Mouse (Mus musculus) embryonic facial prominence, embryonic 15.5 days (tissue): ENCODE results near the gene Cpn1. TPM values are rescaled to one million over a fixed set of nuclear protein-coding genes. Genes with fewer than 3 reads are reported as not detected.

ENCODE experiments used
- ATAC-seq: fragments of 200-750 bp; cut with Nextera tagmentation; 2 replicates; pipeline ENCODE4 v1.8.0; 2017; ENCODE audit warnings: low read depth, moderate TSS enrichment; ENCODE audit not compliant: insufficient number of reproducible peaks, low FRiP score, low TSS enrichment
- H3K27ac ChIP-seq: fragments of 300-500 bp; sonication (generic); replicated peaks from 2 replicates; pipeline ENCODE4 v1.5.1; 2015; ENCODE audit warnings: mild to moderate bottlenecking, inconsistent platforms
- H3K27me3 ChIP-seq: fragments of 300-500 bp; sonication (generic); 2 replicates; pipeline ENCODE4 v1.6.1; 2015; ENCODE audit warnings: inconsistent platforms
- H3K36me3 ChIP-seq: fragments of 300-500 bp; sonication (generic); 2 replicates; pipeline ENCODE4 v1.6.1; 2015; ENCODE audit warnings: mild to moderate bottlenecking, inconsistent platforms
- H3K4me1 ChIP-seq: fragments of 300-500 bp; sonication (generic); 2 replicates; pipeline ENCODE4 v1.6.1; 2015; ENCODE audit warnings: inconsistent platforms
- H3K4me2 ChIP-seq: fragments of 300-500 bp; sonication (generic); replicated peaks from 2 replicates; pipeline ENCODE4 v1.6.1; 2015; ENCODE audit warnings: mild to moderate bottlenecking, inconsistent platforms
- H3K4me3 ChIP-seq: fragments of 300-500 bp; sonication (generic); replicated peaks from 2 replicates; pipeline ENCODE4 v1.5.1; 2015; ENCODE audit warnings: mild to moderate bottlenecking, inconsistent platforms
- H3K9ac ChIP-seq: fragments of 300-500 bp; sonication (generic); 2 replicates; pipeline ENCODE4 v1.6.1; 2015; ENCODE audit warnings: inconsistent platforms
- H3K9me3 ChIP-seq: fragments of 300-500 bp; sonication (generic); replicated peaks from 2 replicates; pipeline ENCODE4 v1.6.1; 2016; ENCODE audit warnings: inconsistent platforms
- WGBS: fragments of 180-500 bp; shearing (Covaris S2); methylation state at CpG from one replicate; pipeline ENCODE4 v1.1.7; 2015; 5-methylcytosine and 5-hydroxymethylcytosine counted together
- polyA plus RNA-seq: library from polyadenylated mRNA; unstranded; fragments of >200 nt; fragmentation: Nextera tagmentation; extraction: Ambion mirVana; gene quantifications from 2 replicates; pipeline ENCODE4 v1.2.1, GENCODE M21; 2015

The Cpn1 gene
- polyA plus RNA-seq, 1 experiment from 2014 or later: 0.40 TPM

GRCm38 (mm10) chr19:43980711-43981110 lies 5.6 kb downstream of the Cpn1 start:
- Histone ChIP-seq H3K27ac (no peak overlapping the region), H3K4me1 (no peaks in the 10 kb centered on the region), H3K9me3 (no peaks in the 10 kb centered on the region), H3K27me3 (peaks cover 4% of the 10 kb centered on the region; the same call in 1 of the 2 replicates), H3K4me2 (no peak overlapping the region), H3K36me3 (no peaks in the 10 kb centered on the region), H3K4me3 (no peak overlapping the region), H3K9ac (no peak overlapping the region)
- WGBS: 92% methylated on average over 17 of the region's 17 CpGs
- ATAC-seq: no peak

DNA sequence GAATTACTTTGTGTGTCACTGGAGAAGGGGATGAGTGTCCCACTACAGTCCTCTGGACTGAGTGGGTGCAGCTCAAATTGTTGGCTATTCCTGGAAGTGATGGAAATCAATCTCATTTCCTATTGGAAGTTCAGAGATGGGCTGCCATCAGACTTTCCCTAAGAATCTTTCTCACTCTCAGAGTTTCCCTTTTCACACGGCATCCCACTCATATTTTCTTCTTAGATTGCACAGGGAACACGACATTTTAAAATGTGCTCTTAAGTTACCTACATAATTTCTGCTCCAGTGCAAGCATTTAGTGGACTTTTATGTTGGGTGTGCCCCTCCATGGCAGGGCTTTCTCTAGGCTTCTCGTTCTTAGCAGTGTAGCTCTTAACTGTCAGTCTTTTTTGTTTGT lies 8.6 kb downstream of the Cpn1 start:
- ATAC-seq: no peak
- no peak overlapping the region for H3K4me3 ChIP-seq

GRCm38 (mm10) chr19:43976661-43977060 lies 9.7 kb downstream of the Cpn1 start:
- no peak overlapping the region for H3K9ac ChIP-seq
- no peaks in the 10 kb centered on the region for H3K9me3 ChIP-seq
- no peak for ATAC-seq
- 68% methylated on average over 6 of the region's 6 CpGs for WGBS
- H3K36me3 ChIP-seq: no peaks in the 10 kb centered on the region
- H3K4me1 ChIP-seq: no peaks in the 10 kb centered on the region
- H3K4me2 ChIP-seq: no peak overlapping the region
- no peaks in the 10 kb centered on the region for H3K27me3 ChIP-seq
- no peak overlapping the region for H3K27ac ChIP-seq
- no peak overlapping the region for H3K4me3 ChIP-seq

More for the DNA sequence above, 8.6 kb downstream of the Cpn1 start:
- Histone ChIP-seq H3K4me2 (no peak overlapping the region), H3K27me3 (no peaks in the 10 kb centered on the region), H3K9me3 (no peaks in the 10 kb centered on the region), H3K4me1 (no peaks in the 10 kb centered on the region), H3K27ac (no peak overlapping the region), H3K9ac (no peak overlapping the region), H3K36me3 (no peaks in the 10 kb centered on the region)
- WGBS: 71% methylated on average over 3 of the region's 3 CpGs

DNA sequence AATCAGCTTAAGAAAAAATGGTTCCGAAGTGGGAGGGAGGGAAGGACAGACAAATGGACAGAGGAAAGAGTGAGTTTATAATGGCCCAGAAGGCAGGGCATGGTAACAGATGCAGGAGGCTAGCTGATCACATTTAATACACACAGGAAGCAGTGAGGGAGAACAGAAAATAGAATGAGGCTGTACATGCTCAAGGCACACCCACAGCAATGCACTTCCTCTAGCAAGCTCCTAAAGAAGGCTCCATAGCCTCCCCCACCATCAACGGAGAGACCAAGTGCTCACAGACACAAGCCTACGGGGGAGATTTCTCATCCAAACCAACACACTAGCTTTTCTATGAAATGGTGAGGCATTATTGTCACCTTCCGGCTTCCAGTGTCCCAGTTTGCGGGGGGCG lies 12.1 kb downstream of the Cpn1 start:
- 84% methylated on average over 6 of the region's 6 CpGs for WGBS

DNA sequence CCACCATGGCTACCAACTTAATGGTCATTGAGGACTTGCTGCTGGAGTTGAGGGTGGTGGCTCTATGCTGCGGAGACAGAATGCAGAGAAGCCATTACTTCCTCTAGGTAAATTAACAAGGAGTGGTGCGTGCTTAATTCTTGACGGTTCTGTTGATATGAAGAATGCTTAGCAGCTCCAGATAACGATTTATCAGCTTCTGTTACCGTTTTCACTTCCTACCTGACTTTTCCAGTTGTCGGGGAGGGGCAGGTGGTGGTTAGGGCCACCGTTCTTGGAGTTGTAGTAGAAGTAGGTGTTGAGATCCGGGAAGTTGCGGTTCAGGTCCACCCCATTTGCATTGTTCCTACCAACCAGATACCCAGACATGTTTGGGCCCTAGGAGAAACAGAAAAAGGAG lies 12.6 kb downstream of the Cpn1 start:
- no peak for ATAC-seq
- WGBS: 81% methylated on average over 9 of the region's 9 CpGs

More for the DNA sequence above, 12.1 kb downstream of the Cpn1 start:
- H3K4me3 ChIP-seq: no peak overlapping the region
- no peaks in the 10 kb centered on the region for H3K9me3 ChIP-seq
- no peak overlapping the region for H3K4me2 ChIP-seq
- H3K36me3 ChIP-seq: no peaks in the 10 kb centered on the region
- H3K9ac ChIP-seq: no peak overlapping the region
- no peak overlapping the region for H3K27ac ChIP-seq
- H3K27me3 ChIP-seq: no peaks in the 10 kb centered on the region
- H3K4me1 ChIP-seq: no peaks in the 10 kb centered on the region
- no peak for ATAC-seq

DNA sequence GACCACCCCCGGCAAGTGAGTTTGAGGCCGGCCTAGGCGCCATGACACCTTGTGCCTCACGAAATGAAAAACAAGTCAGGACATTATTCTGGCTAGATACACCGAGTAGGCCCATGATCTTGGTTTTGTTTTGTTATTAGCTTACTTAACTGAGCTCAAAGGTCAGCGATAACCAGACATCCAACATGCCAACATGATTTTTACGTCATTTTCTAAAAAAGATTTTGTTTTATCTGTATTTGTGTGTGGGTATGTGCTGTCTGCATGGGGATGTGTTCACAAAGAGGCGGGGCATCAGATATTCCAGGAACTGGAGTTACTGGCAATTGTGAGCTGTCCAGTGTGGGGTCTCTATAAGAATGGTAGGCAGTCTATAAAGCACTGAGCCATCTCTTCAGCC lies 14.2 kb downstream of the Cpn1 start:
- Histone ChIP-seq H3K27ac (no peak overlapping the region), H3K9me3 (no peaks in the 10 kb centered on the region), H3K4me3 (no peak overlapping the region), H3K36me3 (no peaks in the 10 kb centered on the region), H3K27me3 (no peaks in the 10 kb centered on the region), H3K9ac (no peak overlapping the region), H3K4me1 (no peaks in the 10 kb centered on the region), H3K4me2 (no peak overlapping the region)
- WGBS: 91% methylated on average over 8 of the region's 8 CpGs
- ATAC-seq: no peak

More for the DNA sequence above, 12.6 kb downstream of the Cpn1 start:
- no peaks in the 10 kb centered on the region for H3K27me3 ChIP-seq
- H3K27ac ChIP-seq: no peak overlapping the region
- H3K4me2 ChIP-seq: no peak overlapping the region
- H3K36me3 ChIP-seq: no peaks in the 10 kb centered on the region
- H3K4me1 ChIP-seq: no peaks in the 10 kb centered on the region
- H3K9me3 ChIP-seq: no peaks in the 10 kb centered on the region
- no peak overlapping the region for H3K4me3 ChIP-seq
- H3K9ac ChIP-seq: no peak overlapping the region

- no peaks in the 10 kb centered on the region for H3K27me3 ChIP-seq
- WGBS: 55% methylated on average over 11 of the region's 11 CpGs
- H3K4me1 ChIP-seq: no peaks in the 10 kb centered on the region
- no peaks in the 10 kb centered on the region for H3K9me3 ChIP-seq
- H3K36me3 ChIP-seq: no peaks in the 10 kb centered on the region
- no peak for ATAC-seq
- no peak overlapping the region for H3K4me3 ChIP-seq
- H3K9ac ChIP-seq: no peak overlapping the region
- H3K27ac ChIP-seq: no peak overlapping the region
- H3K4me2 ChIP-seq: no peak overlapping the region
Measured at GRCm38 (mm10) chr19:43968436-43969026, 17.8 kb downstream of the Cpn1 start.

GRCm38 (mm10) chr19:43966481-43966880 lies 19.9 kb downstream of the Cpn1 start:
- H3K4me2 ChIP-seq: no peak overlapping the region
- H3K4me1 ChIP-seq: no peaks in the 10 kb centered on the region
- WGBS: 68% methylated on average over 2 of the region's 2 CpGs
- H3K36me3 ChIP-seq: no peaks in the 10 kb centered on the region
- no peak overlapping the region for H3K4me3 ChIP-seq
- H3K27ac ChIP-seq: no peak overlapping the region
- H3K9ac ChIP-seq: no peak overlapping the region
- no peaks in the 10 kb centered on the region for H3K27me3 ChIP-seq
- no peak for ATAC-seq
- H3K9me3 ChIP-seq: no peaks in the 10 kb centered on the region

DNA sequence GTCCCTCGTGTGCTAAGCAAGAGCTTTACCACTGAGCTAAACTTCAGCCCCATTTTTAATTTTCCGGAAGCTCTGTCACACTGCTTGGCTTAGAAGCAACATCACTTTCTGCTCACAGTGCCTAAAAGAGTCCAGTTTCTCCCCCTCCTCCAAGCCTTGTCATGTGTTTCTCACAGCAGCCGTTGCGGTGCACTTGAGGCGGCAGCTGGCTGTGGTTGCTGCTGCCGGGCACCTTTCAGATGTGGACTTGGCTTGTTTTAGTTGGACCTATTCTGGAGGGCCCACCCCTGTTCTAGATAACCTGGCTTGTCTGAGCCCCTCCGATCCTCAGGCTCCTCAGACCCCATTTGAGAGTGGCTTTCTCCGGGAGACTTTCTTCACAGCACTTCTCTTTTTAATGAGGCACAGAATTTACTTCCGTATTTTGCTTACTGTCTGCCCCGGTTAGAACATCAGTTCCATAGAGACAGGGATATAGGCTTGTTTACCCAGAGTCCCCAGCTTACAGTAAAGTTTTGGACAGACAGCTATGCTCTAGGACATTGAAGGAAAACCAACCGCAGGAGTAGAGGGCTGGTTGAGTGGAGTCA lies 20.8 kb downstream of the Cpn1 start:
- no peak overlapping the region for H3K27ac ChIP-seq
- no peaks in the 10 kb centered on the region for H3K9me3 ChIP-seq
- no peak overlapping the region for H3K9ac ChIP-seq
- no peaks in the 10 kb centered on the region for H3K27me3 ChIP-seq
- H3K36me3 ChIP-seq: no peaks in the 10 kb centered on the region
- 66% methylated on average over 11 of the region's 11 CpGs for WGBS
- ATAC-seq: no peak
- no peak overlapping the region for H3K4me3 ChIP-seq
- no peaks in the 10 kb centered on the region for H3K4me1 ChIP-seq
- H3K4me2 ChIP-seq: no peak overlapping the region

DNA sequence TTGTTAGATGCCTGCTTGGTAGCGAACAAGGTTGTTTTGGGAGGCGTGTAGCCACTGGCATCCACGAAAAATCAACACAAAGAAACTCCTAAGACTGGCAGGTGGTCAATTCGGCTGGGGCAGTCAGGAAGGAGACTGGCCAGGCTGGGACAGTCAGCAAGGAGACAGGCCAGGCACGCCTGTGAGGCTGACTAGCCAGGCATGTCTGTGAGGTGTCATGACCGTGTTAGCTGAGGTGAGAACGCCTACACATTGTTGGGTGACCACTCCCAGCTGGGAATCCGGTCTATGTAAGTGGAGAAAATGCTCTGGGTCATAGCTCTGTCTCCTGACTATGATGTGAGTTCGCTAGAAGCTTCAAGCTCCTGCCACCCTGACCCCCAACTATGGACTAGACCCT lies 23.6 kb downstream of the Cpn1 start:
- Histone ChIP-seq H3K9me3 (no peaks in the 10 kb centered on the region), H3K4me3 (no peak overlapping the region), H3K27ac (no peak overlapping the region), H3K9ac (no peak overlapping the region), H3K36me3 (no peaks in the 10 kb centered on the region), H3K27me3 (no peaks in the 10 kb centered on the region), H3K4me1 (peaks cover 6% of the 10 kb centered on the region; the same call in 1 of the 2 replicates), H3K4me2 (no peak overlapping the region)
- ATAC-seq: no peak
- WGBS: 60% methylated on average over 9 of the region's 9 CpGs

GRCm38 (mm10) chr19:43961185-43961584 lies 25.2 kb downstream of the Cpn1 start:
- Histone ChIP-seq H3K9me3 (no peaks in the 10 kb centered on the region), H3K9ac (no peak overlapping the region), H3K4me1 (peaks cover 9% of the 10 kb centered on the region; the same call in 1 of the 2 replicates), H3K4me3 (no peak overlapping the region), H3K36me3 (no peaks in the 10 kb centered on the region), H3K27ac (no peak overlapping the region), H3K27me3 (no peaks in the 10 kb centered on the region), H3K4me2 (no peak overlapping the region)
- 78% methylated on average over 2 of the region's 2 CpGs for WGBS
- no peak for ATAC-seq

DNA sequence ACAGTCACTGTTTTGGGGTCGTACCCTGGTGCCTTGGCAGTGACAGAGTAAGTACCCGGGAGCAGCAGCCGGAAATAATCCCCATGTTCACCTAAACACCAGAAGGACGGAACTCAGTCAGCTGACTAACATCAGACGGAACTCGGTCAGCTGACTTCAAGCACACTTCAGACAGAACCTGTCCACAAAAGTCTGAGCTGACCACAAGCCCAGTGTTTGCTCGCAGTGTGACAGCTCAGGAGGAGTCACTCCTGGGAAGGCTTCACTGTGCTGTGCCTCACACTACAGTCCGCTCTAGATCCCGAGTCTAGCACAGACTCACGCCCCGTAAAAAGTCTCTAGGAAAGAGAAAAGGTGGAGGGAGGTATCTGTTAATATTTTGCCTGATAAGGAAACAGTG lies 26.3 kb downstream of the Cpn1 start:
- H3K36me3 ChIP-seq: no peaks in the 10 kb centered on the region
- H3K4me1 ChIP-seq: peaks cover 9% of the 10 kb centered on the region; the same call in 1 of the 2 replicates
- WGBS: 83% methylated on average over 11 of the region's 11 CpGs
- H3K9ac ChIP-seq: no peak overlapping the region
- H3K4me3 ChIP-seq: no peak overlapping the region
- H3K27ac ChIP-seq: no peak overlapping the region
- H3K27me3 ChIP-seq: no peaks in the 10 kb centered on the region
- no peak for ATAC-seq
- no peak overlapping the region for H3K4me2 ChIP-seq
- H3K9me3 ChIP-seq: no peaks in the 10 kb centered on the region
